Mouse (Mus musculus) kidney, adult 10 weeks (tissue): ENCODE results near the gene Dennd4c. TPM values are rescaled to one million over a fixed set of nuclear protein-coding genes. Genes with fewer than 3 reads are reported as not detected.

Source experiments
- polyA plus RNA-seq: library from polyadenylated mRNA; stranded (reverse); fragments of 350-450 nt; fragmentation: Illumina TruSeq; extraction: RNeasy Lipid Tissue Mini Kit (QIAGEN cat#74804); gene quantifications from one replicate; pipeline ENCODE4 v1.2.3, GENCODE M21; 2014; ENCODE audit warnings: low read depth, low replicate concordance

Gene Dennd4c
- polyA plus RNA-seq: 37.3 TPM

DNA sequence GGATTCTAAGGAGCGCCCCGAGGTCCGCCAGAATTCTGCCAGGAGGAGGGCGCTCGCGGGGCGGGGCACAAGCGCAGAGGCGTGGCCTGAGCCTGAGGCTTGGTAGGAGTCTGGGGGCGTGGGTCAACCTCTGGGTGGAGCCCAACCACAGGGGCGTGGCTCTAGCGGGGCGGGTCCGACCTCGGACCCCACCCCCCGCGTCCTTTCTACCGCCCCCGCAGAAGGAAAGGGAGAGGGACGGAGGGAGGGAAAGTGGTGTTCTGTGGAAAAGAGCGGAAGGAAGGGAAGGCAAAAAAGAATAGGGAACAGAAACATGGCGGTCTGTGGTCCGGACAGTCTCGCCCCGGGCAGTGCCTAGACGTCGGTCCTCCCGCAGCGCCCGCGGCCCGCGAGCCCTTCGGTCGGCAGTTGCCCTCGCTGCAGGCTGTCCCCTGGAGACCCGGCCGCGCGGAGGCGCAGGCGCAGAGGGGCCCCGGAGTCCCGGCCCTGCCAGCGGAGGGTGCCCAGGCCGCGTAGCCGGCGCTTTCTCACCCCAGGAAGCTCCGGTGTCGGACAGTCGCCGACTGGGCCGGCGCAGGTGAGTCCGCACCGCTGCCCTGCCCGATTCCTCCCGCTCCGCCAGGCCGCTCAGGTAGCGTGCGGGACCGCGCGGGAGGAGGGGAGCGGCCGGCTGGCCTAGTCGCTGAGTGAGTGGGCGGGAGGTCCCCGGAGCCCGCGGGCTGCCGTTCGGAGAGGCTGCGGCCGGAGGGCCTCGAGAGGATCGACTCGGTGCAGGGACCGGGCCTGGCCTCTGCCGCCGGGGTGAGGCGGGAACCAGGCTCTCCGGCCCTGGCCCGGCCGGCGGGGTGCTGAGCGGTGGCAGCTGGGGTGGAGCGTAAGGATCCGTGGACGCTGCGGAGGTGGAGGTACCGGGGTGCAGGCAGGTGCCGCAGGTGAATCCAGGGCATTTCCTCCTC, at the start of gene Dennd4c:
Dennd4c (plus strand) TSS at position 220 of the 956 bp plus-strand sequence.

DNA sequence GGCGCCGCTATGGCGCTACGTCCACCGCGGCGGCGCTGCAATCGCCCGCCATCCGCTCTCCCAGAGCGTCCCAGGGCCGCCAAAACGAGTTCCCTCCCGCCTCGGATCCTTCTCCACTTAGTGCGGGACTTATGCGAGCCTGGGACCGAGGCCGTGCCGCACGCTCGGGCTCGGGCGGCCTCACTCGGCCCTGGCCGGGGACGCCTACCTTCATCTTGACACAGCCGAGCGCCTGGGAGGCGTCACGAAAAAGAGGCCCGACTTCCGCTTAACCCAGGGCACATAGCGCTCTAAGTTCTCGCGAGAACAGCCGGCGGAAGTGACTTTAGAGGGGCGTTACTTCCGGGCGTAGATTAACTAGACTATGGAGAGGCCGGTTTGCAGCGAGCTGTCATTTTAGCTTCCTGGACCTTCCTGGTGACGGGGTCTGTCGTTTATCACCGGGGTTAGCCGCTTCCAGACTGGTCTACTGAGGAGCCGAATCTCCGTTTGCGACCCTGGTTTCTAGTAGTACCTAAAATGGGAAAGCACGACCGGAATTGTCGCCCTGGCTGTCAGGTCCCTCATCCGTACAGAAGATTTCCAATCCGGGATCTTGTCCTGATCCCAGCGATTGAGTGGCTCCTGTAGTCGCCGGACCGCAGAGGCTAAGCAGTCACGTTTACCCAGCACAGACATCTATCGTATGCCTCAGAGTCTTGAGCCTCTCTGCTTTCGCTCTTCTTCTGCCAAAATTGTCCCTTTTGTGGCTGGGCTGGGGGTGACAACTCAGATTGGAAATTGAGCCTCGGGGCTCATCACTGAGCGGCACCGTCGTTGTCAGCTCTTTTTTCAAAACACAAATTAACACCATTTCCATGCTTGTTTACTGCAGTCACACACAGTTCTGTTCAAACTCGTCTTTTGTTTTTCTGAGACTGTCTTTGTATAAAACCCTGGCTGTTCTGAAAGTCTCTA, 109.0 kb downstream of the Dennd4c start, which contains the start of gene Rps6:
Rps6 (minus strand) TSS at position 300 of the 957 bp plus-strand sequence.

DNA sequence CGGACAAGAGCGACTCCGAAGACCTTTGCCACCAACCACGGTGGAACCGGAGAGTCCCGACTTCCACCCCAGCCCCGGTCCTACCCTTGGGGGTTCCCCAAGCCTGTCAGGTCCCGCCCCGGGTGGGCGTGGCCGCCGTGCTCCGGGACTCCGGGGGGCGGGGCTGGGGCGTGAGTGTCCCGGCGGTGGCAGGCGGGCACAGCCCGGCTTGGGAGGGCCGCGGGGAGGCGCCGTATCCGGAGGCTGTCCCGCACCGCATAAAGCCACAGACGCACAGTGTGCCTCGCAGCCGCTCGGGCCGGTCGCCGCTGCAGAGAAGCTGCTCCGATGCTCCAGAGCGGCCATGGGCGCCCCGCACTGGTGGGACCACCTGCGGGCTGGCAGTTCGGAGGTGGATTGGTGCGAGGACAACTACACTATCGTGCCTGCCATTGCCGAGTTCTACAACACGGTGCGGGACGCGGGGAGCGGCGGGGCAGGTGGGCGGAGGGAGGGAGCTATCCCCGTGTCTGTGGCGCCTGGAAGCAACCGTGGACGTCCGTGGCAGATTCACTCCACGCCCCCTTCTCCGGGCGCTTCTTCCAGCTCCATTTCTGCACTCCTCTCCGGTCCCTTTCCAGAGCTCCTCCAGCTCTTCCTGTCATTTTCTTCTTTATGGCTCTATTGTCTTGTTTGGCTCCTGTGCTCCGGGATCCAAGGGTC, 125.9 kb downstream of the Dennd4c start, which contains the start of gene Acer2:
Acer2 (plus strand) TSS at position 251 of the 702 bp plus-strand sequence.

Other genes starting within 250 kb of the Dennd4c start
- gene Saxo1, start 190.2 kb upstream of the Dennd4c start, polyA plus RNA-seq: not detected
- gene Rraga, start 172.9 kb upstream of the Dennd4c start, polyA plus RNA-seq: 77.7 TPM
- gene Haus6, start 136.5 kb upstream of the Dennd4c start, polyA plus RNA-seq: 10.1 TPM
- 13.1 TPM for gene Plin2, start 78.5 kb upstream of the Dennd4c start, polyA plus RNA-seq
- 702 TPM for gene Rps6, start 108.9 kb downstream of the Dennd4c start, polyA plus RNA-seq
- gene Acer2, start 125.8 kb downstream of the Dennd4c start, polyA plus RNA-seq: 17.2 TPM